Mouse (Mus musculus): ENCODE measurements around the gene Uckl1.

Gene Uckl1

GRCm38 (mm10) chr2:181520118-181520935 lies 64.4 kb downstream of the Uckl1 start, which contains the start of gene Dnajc5:
Dnajc5 (plus strand) TSS chr2:181520485.
- DNase-seq (ENCODE audit: low spot score in 2 of 2) = peak; percentile 96 to 97

- DNase-seq (ENCODE audit: low spot score in 2 of 2) = no peak
These were observed 65.5 kb downstream of the Uckl1 start for GRCm38 (mm10) chr2:181519201-181519600.
